Mouse (Mus musculus) heart, adult 2 months (tissue): ENCODE measurements around the gene Lmbrd1. TPM values are rescaled to one million over a fixed set of nuclear protein-coding genes. Genes with fewer than 3 reads are reported as not detected.

Experiments used
- DNase-seq, 2 experiments: peaks; one replicate each; pipeline ENCODE4 v3.0.0; 2021
- H3K27ac ChIP-seq: fragments of 200-600 bp; 2 replicates; pipeline ENCODE4 v1.8.1; 2022
- H3K27me3 ChIP-seq: fragments of 200-500 bp; 2 replicates; pipeline ENCODE4 v1.6.1; 2012; ENCODE audit warnings: mild to moderate bottlenecking, low read length, inconsistent platforms, mixed read lengths; ENCODE audit not compliant: control insufficient read depth, insufficient read depth
- H3K36me3 ChIP-seq: fragments of 200-500 bp; 2 replicates; pipeline ENCODE4 v1.6.1; 2012; ENCODE audit warnings: low read length, inconsistent platforms; ENCODE audit not compliant: control insufficient read depth, insufficient read depth
- H3K4me1 ChIP-seq: fragments of 200-500 bp; 2 replicates; pipeline ENCODE4 v1.6.1; 2011; ENCODE audit warnings: low read length; ENCODE audit not compliant: control insufficient read depth, insufficient read depth
- H3K4me3 ChIP-seq: fragments of 200-600 bp; 2 replicates; pipeline ENCODE4 v1.8.1; 2022
- H3K79me2 ChIP-seq: fragments of 200-500 bp; replicated peaks from 2 replicates; pipeline ENCODE4 v1.6.1; 2012; ENCODE audit warnings: mild to moderate bottlenecking, inconsistent platforms, low read length, moderate library complexity, mixed read lengths; ENCODE audit not compliant: control insufficient read depth, insufficient read depth
- H3K9ac ChIP-seq: fragments of 200-500 bp; 2 replicates; pipeline ENCODE4 v1.6.1; 2012; ENCODE audit warnings: low read depth, mild to moderate bottlenecking, control low read depth, inconsistent platforms, low read length, mixed read lengths
- CTCF ChIP-seq: fragments of 200-600 bp; IDR thresholded peaks from 2 replicates; pipeline ENCODE4 v1.8.1; 2022; ENCODE audit warnings: antibody characterized with exemption, mild to moderate bottlenecking, moderate library complexity
- EP300 ChIP-seq: fragments of 200-500 bp; IDR thresholded peaks from 2 replicates; pipeline ENCODE4 v1.6.1; 2011; ENCODE audit warnings: low read depth, low read length, control low read depth; ENCODE audit not compliant: insufficient read depth
- POLR2A ChIP-seq: fragments of 200-500 bp; IDR thresholded peaks from 2 replicates; pipeline ENCODE4 v1.6.1; 2011; ENCODE audit warnings: mild to moderate bottlenecking, low read depth, low read length, control low read depth; ENCODE audit not compliant: insufficient read depth
- WGBS: fragments of 180-500 bp; shearing (Covaris S2); methylation state at CpG from one replicate; pipeline ENCODE4 v1.1.7; 2018; 5-methylcytosine and 5-hydroxymethylcytosine counted together
- intact Hi-C: fragments of 180-260 bp; cut with DNase I; formaldehyde crosslinking; loops from one replicate; pipeline ENCODE4 v1.15.1; 2025
- polyA plus RNA-seq: library from polyadenylated mRNA; depleted of rRNA; stranded (reverse); fragments of >200 nt; gene quantifications from 2 replicates; pipeline ENCODE4 v1.2.3, GENCODE M21; 2012
- total RNA-seq, 2 experiments: library from RNA; stranded (reverse); gene quantifications; 2 replicates each; pipeline ENCODE4 v1.2.3; 2021

The Lmbrd1 gene
- total and polyA plus RNA-seq, 3 experiments: 26.0 to 49.0 (median 39.7) TPM

GRCm38 (mm10) chr1:24683947-24684346, 5.5 kb downstream of the Lmbrd1 start:
- 85% methylated on average over 1 of the region's 1 CpGs for WGBS
- no peak overlapping the region for H3K9ac ChIP-seq
- intact Hi-C loops: no loop called here
- H3K79me2 ChIP-seq: peaks cover 5% of the 10 kb centered on the region
- H3K27ac ChIP-seq: no peak overlapping the region
- no peak for TF ChIP-seq EP300
- no peak for TF ChIP-seq CTCF
- no peak for TF ChIP-seq POLR2A
- H3K27me3 ChIP-seq: no peaks in the 10 kb centered on the region
- H3K4me3 ChIP-seq: no peak overlapping the region
- no peaks in the 10 kb centered on the region for H3K36me3 ChIP-seq
- DNase-seq: no peak
- peaks cover 3% of the 10 kb centered on the region; the same call in 1 of the 2 replicates for H3K4me1 ChIP-seq

- Histone ChIP-seq H3K9ac (no peak overlapping the region), H3K27ac (no peak overlapping the region), H3K4me1 (peaks cover 1% of the 10 kb centered on the region; the same call in 1 of the 2 replicates), H3K27me3 (no peaks in the 10 kb centered on the region), H3K79me2 (peaks cover 5% of the 10 kb centered on the region), H3K4me3 (no peak overlapping the region), H3K36me3 (no peaks in the 10 kb centered on the region)
- intact Hi-C loops: no loop called here
- peak in 1 of 2 experiments; percentile 32 for DNase-seq
- WGBS: 93% methylated on average over 7 of the region's 7 CpGs
- TF ChIP-seq CTCF: no peak
- TF ChIP-seq POLR2A: no peak
- TF ChIP-seq EP300: no peak
Observed at GRCm38 (mm10) chr1:24685606-24686005, 7.2 kb downstream of the Lmbrd1 start.

GRCm38 (mm10) chr1:24686235-24687021, 8.0 kb downstream of the Lmbrd1 start:
- no peak for TF ChIP-seq POLR2A
- TF ChIP-seq EP300: no peak
- no peak for TF ChIP-seq CTCF
- Histone ChIP-seq H3K27ac (no peak overlapping the region), H3K4me3 (no peak overlapping the region), H3K79me2 (peaks cover 5% of the 10 kb centered on the region), H3K27me3 (no peaks in the 10 kb centered on the region), H3K36me3 (no peaks in the 10 kb centered on the region), H3K4me1 (no peaks in the 10 kb centered on the region), H3K9ac (no peak overlapping the region)
- DNase-seq: no peak
- intact Hi-C loops: no loop called here
- WGBS: 92% methylated on average over 4 of the region's 4 CpGs

DNA sequence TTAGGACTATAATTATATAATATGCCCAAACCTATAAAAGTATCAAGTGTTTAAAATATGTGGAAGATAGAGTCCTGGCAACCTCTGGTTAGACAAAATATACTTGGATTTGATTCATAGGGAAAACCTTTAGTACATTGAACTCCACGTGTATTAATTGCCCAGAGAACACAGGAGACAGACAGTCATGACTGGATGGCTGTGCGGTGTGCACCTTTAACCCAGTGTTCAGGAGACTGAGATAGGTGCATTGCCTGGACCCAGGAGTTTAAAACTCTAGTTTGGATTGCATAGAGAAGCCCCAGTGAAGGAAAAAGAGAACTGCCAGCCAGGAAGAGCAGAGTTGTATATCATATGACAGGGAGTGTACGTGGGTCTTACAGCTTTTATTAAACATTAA, 19.2 kb downstream of the Lmbrd1 start:
- H3K27ac ChIP-seq: no peak overlapping the region
- H3K9ac ChIP-seq: no peak overlapping the region
- WGBS: 91% methylated on average over 3 of the region's 3 CpGs
- H3K27me3 ChIP-seq: no peaks in the 10 kb centered on the region
- H3K4me1 ChIP-seq: peaks cover 7% of the 10 kb centered on the region
- TF ChIP-seq CTCF (no peak), POLR2A (no peak), EP300 (no peak)
- DNase-seq: no peak
- H3K36me3 ChIP-seq: peaks cover 12% of the 10 kb centered on the region
- intact Hi-C loops: no loop called here
- H3K4me3 ChIP-seq: no peak overlapping the region
- H3K79me2 ChIP-seq: no peaks in the 10 kb centered on the region

DNA sequence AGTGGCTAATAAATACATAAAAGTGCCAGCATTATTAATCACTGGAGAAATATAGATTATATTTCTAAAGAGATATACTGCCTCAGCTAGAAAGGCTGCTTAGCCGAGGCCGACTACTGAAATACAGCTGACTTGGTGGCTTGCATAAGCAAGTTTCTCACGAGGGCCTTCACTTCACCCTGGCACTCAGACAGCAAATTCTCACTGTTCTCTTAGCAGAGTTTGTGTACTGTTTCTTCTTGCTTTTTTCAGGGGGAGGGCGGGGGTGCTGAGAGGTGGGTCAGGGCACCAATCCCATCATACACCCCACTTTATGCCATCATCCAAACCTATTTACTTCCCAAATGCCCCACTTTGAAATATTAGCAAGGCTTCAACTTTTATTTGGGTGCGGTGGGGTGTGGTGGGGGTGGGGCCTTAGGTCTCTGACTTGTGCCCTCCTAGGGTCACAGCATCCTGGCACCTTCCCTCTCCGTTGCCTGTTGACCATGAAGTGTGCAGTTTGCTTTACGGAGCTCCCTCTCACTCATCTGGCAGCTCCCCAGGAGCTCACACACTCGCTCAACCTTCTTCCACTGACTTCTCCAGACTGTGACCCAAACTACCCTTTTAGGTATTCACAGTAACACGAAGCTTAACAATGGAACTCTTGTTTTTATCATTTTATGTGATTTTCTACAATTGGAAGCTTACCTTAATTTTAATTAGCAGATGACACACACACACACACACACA, 19.9 kb downstream of the Lmbrd1 start:
- intact Hi-C loops: no loop called here
- DNase-seq: no peak
- Histone ChIP-seq H3K27ac (no peak overlapping the region), H3K4me1 (peaks cover 8% of the 10 kb centered on the region), H3K79me2 (no peaks in the 10 kb centered on the region), H3K27me3 (no peaks in the 10 kb centered on the region), H3K9ac (no peak overlapping the region), H3K36me3 (peaks cover 14% of the 10 kb centered on the region), H3K4me3 (no peak overlapping the region)
- WGBS: 66% methylated on average over 9 of the region's 9 CpGs
- no peak for TF ChIP-seq EP300
- no peak for TF ChIP-seq POLR2A
- TF ChIP-seq CTCF: no peak
